Mouse (Mus musculus) layer of hippocampus, postnatal 10 days (tissue): ENCODE measurements around the gene Kcnn4. TPM values are rescaled to one million over a fixed set of nuclear protein-coding genes. Genes with fewer than 3 reads are reported as not detected.

Source experiments
- DNase-seq, 2 experiments: peaks; one replicate each; pipeline ENCODE4 v3.0.0; 2021; ENCODE audit warnings: low spot score in 2 of 2
- long read RNA-seq: library from polyadenylated mRNA; stranded (forward); transcript quantifications from one replicate; pipeline ENCODE4 v2.0.0, GENCODE M21; 2023
- total RNA-seq, 2 experiments: library from RNA; stranded (reverse); gene quantifications; 2 replicates each; pipeline ENCODE4 v1.2.3; 2021

Kcnn4 gene
- total RNA-seq: under 1 TPM; 0.33 to 0.46 TPM
- long read RNA-seq, partial matches to known transcripts: 0 of 1 reads
- long read RNA-seq, other reads (novel, unspliced or antisense): 0 of 1 reads

DNA sequence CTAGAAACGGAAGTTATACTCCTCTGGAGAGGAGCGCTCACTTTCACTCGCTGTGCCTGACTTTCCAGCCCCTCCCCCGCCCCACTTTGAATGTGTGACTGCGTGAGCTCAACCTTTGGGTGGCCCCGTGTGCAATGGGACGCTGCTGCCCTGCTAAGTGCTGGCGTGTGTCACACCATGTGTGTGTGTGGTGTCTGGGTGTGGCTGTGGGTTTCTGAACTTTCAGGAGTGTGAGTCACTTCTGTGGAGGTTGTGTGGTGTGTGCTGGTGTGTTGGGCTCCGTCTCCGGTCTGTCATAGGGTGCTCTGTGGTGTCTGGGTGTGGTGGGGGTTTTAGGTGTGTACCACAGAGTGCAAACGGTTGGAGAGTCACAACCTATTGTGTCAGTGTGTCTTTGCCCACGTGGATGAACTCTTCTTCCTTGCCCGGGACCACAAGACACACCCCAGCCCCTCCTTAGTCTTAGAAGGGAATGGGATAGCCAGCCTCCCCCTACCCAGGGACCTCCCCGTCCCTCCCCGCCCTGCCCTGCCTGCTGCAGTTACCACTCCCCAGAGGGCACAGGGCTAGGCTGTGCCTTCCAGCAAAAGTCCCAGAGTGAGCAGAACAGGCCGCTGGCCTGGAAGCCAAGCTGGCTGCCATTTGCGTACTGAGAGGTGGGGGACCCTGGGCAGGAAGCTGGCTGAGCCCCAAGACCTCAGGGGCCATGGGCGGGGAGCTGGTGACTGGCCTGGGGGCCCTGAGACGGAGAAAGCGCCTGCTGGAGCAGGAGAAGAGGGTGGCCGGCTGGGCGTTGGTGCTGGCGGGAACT is at the start of gene Kcnn4:
TSS of gene Kcnn4 (plus strand) at position 533 of the 811 bp plus-strand sequence.
- DNase-seq: no peak

DNA sequence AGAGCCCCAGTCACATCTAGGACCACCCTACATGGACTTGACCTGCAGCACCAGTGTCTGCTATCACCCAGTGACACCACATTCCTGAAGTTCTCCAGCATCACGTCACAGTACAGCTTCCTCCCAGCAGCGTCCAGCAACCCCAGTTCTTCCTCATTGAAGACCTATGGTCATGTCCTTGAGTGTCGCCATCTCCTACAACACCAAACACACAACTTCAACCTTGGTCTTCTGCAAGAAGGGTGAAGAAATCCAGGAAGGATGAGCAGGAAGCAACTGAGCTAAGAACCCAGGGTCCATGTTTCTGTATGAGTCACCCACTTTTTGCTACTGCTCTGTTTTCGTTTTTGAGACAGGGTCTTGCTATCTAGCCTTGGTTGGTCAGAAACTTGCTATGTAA is 47.5 kb upstream of the Kcnn4 start:
- no peak for DNase-seq

DNA sequence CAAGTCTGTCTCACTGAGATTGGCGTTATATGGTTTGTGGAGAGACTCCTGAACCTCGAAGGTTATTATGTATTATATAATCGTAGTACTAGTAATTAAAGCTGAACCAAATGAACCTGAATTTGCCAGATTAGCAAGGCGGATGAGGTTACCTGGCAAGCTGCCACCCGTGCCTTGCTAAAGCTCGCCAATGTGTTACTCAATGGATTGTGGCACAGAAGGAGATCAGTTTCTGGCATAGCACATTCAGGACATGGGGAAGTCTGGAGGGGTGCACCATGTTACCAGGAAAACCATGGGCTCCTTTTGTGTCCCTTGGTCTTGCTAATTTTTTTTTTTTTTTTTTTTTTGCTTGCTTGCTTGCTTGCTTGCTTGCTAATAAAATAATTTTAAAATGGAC is 44.9 kb upstream of the Kcnn4 start:
- DNase-seq: peak; percentile 44 to 47

DNA sequence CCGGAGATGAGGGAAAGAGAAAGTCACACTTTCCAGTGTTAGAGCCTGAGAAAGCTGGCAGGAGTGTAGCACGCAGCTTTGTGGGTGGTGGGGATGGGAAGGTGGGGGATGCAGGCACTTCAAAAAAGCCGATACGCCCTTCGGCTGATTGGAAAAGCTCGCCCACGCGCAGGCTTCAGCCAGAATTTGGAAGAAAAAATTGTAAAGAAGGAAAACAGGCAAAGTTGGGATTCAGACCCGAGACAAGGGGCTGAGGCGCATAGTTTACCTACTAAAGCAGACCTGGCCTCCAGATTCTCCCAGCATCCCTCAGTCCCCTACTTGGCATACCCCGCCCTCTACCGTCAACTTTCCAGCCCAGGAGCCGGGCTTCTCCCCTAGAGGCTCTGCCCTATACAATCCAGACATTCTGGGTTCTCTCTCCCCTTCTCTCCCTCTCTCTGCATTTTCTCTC is 44.4 kb upstream of the Kcnn4 start:
- DNase-seq: peak; percentile 21 to 43

DNA sequence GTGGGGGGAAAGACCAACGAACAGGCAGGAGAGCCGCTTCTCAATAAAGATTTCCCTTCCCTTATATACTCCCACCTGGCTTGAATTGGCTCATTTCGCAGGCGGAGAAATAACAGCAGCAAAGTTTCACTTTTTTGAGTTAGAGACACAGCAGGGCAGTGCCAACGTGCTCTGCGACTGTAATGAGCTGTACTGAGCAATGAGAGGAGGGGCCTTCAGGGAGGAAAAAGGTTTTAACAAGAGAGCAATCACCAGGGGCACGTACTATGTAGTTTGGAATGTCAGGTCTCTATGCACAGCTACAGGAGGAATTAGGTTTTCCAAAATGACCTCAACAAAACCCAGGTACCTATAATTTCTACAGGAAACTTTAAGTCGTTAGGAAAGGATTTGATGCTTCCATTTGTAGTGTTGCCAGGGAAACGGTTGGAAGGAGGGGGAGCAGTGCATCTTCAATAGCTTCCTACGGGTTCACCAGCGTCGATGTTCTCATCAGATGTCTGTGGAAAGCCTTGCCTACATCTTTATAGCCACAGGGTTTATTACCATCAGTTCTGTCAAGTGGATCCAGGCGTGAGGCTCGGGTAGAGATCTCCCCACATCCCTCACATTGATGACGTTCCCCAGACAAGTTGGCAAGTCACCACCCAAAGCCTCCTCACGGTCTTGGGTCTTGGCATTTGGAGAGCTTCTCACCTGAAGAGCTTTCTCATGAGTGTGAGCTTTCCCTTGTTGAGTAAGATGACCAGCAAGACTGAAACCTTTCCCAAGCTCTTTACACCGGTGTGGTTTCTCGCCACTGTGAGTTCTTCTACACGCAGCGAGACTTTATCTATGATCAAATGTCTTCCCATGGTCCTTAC is 43.6 kb upstream of the Kcnn4 start:
- no peak for DNase-seq

DNA sequence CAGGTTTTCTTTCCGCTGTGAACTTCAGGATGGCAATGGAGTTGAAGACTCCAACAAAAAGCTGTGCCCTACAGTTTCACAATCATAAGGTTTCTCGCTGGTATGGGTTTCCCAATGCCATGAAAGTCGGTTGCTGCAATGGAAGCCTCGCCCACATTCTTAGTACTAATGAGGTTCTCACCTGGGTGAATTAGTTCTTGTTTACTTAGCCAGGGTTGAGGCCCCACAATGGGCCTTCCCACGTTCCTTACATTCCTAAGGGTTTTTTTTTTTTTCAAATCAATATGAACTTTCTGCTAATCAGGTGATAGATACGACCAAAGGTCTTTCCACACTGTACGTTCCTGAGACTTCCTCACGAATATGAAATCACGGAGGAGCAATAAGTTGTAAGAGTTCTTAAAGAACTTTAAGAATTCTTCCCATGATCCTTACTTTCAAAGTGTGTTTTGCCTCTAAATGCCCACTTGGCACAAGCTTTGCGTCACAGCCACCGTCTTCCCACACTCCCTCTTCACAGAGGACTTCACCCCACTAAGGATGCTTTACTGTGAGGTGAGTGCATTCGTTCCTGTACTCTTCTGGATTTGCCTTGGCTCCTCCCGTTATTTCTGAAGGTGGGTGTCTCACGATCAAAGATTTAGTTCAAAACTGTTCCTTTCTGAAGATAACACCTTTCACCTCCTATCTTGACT is 42.6 kb upstream of the Kcnn4 start:
- DNase-seq: no peak

DNA sequence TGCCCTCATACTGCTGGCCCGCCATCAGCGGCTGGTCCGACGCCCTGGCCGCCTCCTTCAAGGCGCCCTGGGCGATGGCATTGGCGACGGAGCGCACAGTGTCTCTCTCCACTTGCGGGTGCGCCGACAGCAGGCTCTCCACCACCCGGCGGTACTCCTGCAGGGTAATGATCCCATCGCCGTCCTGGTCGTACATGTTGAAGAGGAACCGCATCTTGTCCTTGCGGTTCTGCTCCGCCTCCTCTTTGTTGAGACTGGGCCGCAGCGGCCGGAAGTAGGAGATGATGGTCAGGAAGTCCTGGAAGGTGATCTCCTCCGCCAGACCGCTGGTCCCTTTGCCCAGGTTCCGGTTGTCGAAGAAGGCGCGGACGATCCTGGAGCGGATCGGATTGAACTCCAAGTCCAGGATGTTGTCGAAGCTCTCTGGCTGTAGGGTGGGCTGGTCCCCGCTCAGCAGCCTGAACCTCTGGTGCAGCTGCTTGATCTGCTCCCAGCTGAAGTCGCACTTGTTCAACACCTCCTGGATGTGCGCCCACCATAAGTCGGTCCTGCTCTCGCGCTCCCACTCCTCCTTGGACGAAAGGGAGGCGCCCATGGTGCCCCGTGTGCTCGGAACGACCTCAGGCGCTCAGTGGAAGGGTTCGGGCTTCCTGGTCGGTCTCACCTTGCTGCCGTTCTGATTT is 36.6 kb upstream of the Kcnn4 start, which contains the start of gene Tescl:
TSS of gene Tescl (minus strand) at position 633 of the 683 bp plus-strand sequence.
- DNase-seq: no peak

DNA sequence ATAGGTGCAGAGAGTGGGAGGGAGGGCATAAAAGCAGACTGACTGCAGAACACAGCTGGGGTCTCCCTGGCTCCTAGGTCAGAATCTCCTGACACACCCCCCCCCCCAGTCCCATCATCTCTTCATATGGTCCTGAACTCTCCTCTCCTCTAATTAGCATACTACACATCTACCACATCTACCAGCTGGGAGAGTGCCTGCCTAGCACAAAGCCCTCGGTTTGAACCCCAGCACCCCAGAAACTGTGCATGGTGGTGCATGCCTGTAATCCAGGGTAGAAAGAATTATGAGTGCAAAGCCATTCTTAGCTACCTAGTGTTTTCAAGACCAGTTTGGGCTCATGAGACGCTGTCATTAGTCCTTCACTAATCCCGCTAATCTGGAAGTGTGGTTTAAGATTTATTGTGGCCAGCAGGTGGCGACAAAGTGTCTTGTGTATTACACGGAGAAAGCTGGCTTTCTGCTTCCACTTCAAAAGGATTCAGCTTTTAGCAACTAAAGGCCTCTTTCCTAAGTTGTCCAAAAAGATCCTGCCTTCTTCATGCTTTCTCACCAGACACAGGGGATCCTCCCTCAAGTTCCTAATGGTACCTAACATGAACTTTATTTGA is 34.3 kb upstream of the Kcnn4 start:
- peak; percentile 81 to 82 for DNase-seq

DNA sequence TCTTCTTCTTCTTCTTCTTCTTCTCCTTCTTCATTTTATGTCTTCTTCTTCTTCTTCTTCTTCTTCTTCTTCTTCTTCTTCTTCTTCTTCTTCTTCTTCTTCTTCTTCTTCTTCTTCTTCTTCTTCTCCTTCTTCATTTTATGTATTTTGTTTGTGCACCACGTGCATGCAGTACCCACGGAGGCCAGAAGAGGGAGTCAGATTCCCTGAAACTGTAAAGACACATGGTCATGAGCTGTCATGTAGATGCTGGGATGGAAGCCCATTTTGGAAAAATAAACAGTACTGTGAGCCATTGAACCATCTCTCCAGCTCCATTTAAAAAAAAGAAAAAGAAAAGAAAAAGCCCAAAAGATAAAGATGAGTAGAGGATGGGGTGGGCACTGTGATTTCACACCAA is 31.8 kb upstream of the Kcnn4 start:
- DNase-seq: no peak

DNA sequence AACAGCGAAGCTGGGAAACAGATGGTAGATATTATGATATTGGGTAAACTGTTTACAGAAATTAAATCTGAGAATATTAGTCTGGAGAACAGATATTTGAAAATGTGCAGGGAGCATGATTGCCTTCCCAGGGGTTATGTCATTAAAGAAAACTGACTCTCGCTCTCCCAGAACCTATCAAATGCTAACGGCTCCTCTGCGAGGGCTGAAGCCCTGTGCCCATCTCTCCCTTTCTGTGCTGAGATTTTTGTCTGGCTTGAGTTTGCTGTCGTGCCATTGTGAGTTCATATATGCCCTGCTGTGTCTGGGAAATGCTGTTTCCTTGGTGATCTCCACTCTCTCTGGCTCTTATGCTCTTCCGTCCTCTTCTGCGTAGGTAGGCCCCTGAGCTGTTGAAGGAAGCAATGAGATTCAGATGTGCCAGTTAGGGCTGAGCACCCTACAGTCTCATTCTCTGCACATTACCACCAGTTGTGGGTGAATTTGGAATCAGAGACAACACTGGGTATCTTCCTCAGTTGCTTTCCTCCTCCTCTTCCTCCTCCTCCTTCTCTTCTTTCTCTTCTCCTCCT is 26.3 kb upstream of the Kcnn4 start:
- DNase-seq: no peak

DNA sequence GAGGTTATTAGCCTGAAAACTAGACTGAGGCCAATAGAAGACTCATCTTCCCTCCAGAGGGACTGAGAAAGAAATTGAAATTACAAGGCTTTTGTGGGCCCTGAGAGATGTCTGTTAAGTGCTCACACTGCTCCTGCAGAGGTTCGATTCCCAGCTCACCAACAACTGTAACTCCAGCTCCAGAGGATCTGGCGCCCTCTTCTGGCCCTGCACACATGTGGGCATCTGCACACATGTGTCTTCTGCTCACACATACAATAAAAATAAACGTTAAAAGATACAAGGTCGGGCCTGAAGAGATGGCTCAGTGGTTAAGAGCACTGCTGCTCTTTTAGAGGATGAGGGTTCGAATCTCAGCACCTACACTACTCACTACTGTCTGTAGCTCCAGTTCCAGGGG is 23.6 kb upstream of the Kcnn4 start:
- no peak for DNase-seq

DNA sequence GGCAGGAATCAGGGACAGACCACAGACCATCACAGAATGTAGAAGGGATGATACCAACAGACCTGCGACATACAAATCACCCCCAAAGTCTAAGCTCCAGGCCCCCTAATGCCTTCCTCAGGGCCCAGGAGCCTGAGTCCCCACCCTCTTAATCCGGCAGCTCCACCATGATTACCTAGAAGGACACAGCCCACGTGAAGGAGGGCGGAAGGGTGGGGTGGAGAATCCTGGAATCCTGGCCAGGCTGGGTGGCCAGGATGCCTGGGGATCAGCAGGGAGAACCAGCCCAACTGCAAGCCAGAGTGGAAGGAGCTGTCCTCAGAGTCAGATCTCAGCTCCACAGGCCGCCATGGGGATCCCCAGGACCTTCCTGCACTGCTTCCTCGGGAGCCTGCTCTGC is 21.2 kb upstream of the Kcnn4 start, which contains the start of gene Lypd5:
TSS of gene Lypd5 (plus strand) at position 301 of the 400 bp plus-strand sequence.
- DNase-seq: no peak

DNA sequence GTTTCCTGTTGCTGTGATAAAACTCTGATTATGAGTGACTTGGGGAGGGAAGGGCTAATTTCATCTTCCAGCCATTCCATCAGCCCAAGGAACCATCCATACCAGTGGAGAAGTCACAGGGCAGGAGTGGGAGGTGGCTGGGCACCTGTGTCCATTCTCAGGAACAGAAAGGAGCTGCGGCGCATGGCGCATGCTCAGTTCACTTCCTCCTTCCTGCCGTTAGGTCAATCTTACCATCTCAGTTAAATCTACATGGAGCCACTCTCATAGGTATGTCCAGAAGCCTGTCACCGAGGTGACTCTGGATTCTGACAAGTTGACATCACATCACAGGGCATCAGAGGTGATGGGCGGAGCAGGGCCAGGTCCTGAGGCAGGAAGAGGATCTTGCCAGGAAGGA is 14.4 kb upstream of the Kcnn4 start:
- no peak for DNase-seq

DNA sequence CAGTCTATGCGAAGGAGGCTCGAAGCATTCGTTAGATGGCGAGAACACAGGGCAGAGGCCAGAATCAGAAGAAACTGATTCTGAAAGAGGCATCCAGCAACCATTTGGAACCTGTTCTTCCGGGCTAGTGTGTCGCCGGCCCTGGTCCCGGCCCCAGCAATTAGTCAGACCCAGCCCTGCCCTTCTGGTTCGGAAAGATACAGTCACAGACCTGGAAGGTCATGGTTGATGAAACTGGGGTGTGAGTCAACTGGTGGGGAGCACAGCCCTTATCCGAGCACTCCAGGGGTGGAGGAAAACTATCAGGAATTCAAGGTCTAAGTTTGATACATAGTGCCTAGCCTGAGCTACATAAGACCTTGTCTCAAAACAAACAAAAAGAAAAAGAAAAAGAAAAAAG is 14.0 kb upstream of the Kcnn4 start:
- no peak for DNase-seq

DNA sequence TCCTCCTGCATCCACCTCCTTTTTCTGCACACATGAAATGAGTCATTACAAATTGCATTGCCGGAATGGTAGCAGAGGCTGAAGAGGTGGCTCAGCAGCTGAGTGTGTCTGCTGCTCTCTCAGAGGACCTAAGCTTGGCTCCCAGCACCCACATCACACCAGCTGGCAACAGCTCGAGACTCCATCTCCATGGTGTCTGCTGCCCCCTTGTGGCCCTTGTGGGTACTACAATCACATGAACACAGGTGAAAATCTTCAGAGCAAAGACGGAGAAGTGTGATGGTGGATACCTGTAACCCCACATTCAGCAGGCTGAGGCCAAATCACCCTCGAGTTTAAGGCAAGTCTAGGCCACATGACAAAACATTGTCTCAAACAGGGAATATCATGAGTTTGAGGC is 12.2 kb upstream of the Kcnn4 start:
- no peak for DNase-seq

DNA sequence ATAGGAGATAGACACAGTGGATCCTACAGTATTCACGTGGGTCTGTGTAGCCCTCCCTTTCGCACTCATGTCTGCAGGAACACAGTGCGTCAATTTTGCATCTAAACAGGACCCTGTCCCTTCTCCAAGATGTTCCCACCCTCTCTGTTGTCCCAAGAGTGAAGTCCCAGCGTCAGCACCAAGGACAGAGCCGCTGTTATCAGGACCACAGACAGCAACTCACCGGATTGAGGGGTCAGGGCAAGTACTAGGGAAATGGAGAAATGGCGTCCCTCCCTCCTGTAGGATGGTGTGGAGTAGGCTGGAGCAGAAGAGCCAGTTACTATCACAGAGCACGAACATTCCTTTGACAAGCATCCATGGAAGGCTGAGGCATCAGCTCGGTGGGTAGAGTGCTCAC is 10.8 kb upstream of the Kcnn4 start:
- no peak for DNase-seq

DNA sequence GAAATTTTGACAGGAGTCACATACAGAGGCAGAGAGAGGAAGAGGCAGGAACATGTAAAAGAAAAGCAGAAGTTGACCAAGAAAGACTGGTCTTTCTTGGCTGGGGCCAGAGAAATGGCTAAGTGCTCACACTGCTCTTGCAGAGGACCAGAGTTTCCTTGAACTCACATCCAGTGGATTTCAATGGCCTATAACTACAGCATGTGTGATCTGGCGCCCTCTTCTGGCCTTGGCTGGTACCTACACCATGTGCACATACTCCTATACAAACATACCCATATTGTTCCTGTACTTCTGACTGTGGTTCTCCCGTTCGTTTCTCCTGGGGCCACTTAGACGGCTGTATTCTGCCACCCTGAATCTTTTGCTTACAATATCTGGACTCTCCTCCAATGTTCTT is 9.1 kb upstream of the Kcnn4 start:
- no peak for DNase-seq

DNA sequence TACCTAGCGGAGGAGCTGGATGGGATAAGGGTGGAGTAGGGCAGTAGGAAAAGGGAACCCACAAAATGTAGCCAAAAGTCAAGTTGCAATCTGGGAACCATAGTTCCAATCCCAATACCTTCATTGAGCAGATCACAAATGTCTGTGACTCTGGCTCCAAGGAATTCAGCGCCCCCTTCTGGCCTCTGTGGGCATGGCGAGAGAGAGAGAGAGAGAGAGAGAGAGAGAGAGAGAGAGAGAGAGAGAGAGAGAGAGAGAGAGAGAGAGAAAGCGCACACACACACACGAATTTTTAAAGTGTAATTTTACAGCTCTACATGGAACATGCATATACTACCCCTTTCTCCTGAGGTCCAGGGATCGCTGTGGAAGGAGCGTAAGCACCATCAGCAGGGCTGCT is 6.8 kb upstream of the Kcnn4 start:
- DNase-seq: peak; percentile 62 to 63

DNA sequence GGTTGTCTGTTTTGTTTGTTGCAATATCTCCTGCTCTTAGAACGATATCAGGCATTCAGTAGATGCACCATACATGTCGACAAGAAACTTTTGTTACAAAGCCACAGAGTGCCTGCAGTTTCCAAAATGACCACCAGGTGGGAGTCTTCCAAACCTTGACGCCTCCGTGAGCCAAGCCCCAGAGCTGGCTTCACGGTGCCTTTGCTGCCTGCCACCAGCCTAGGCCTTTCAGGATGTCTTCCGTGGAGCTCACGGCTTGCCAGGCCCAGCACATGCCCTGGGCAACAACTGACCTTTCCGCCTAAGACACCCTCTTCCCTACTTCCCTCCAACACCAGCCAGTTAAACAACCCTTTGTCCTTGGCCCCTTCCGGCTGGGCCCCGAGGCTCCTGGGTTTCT is 5.2 kb upstream of the Kcnn4 start:
- peak; percentile 93 for DNase-seq
